Mouse (Mus musculus): ENCODE data around the gene Rasl12.

Gene Rasl12

GRCm38 (mm10) chr9:65391613-65391964 lies 6.7 kb upstream of the Rasl12 start, which contains the start of gene Kbtbd13:
Kbtbd13 (minus strand) TSS chr9:65391652.
- in situ Hi-C loops (cut with MboI; ENCODE audit: unreplicated experiment in 2 of 2) = loop anchor here (5.0 kb wide), 1 partner anchor 36 kb away; no protein-coding TSS in a partner anchor

- in situ Hi-C loops (cut with MboI; ENCODE audit: unreplicated experiment in 2 of 2) = loop anchor here (5.0 kb wide), 1 partner anchor 34 kb away; no protein-coding TSS in a partner anchor
Measured at GRCm38 (mm10) chr9:65392638-65393364, 5.5 kb upstream of the Rasl12 start.

- in situ Hi-C loops (cut with MboI; ENCODE audit: unreplicated experiment in 2 of 2) = loop anchor here (5.0 kb wide), 1 partner anchor 34 kb away; no protein-coding TSS in a partner anchor
Measured at GRCm38 (mm10) chr9:65393606-65394005, 4.7 kb upstream of the Rasl12 start.

GRCm38 (mm10) chr9:65394360-65394759 lies 3.9 kb upstream of the Rasl12 start:
- in situ Hi-C loops (cut with MboI; ENCODE audit: unreplicated experiment in 2 of 2) = loop anchor here (5.0 kb wide), 1 partner anchor 33 kb away; no protein-coding TSS in a partner anchor

- in situ Hi-C loops (cut with MboI; ENCODE audit: unreplicated experiment in 2 of 2) = no loop called here
Measured at GRCm38 (mm10) chr9:65399934-65400333, 1.6 kb downstream of the Rasl12 start.

GRCm38 (mm10) chr9:65404331-65405183 lies 6.3 kb downstream of the Rasl12 start:
- in situ Hi-C loops (cut with MboI; ENCODE audit: unreplicated experiment in 2 of 2) = no loop called here

- in situ Hi-C loops (cut with MboI; ENCODE audit: unreplicated experiment in 2 of 2) = no loop called here
Measured at GRCm38 (mm10) chr9:65405184-65405449, 6.8 kb downstream of the Rasl12 start.

GRCm38 (mm10) chr9:65407327-65407726 lies 9.0 kb downstream of the Rasl12 start:
- in situ Hi-C loops (cut with MboI; ENCODE audit: unreplicated experiment in 2 of 2) = no loop called here

- in situ Hi-C loops (cut with MboI; ENCODE audit: unreplicated experiment in 2 of 2) = no loop called here
Measured at GRCm38 (mm10) chr9:65407861-65408260, 9.6 kb downstream of the Rasl12 start.

GRCm38 (mm10) chr9:65408871-65409295 lies 10.6 kb downstream of the Rasl12 start:
- in situ Hi-C loops (cut with MboI; ENCODE audit: unreplicated experiment in 2 of 2) = no loop called here

GRCm38 (mm10) chr9:65410378-65410777 lies 12.1 kb downstream of the Rasl12 start:
- in situ Hi-C loops (cut with MboI; ENCODE audit: unreplicated experiment in 2 of 2) = no loop called here

GRCm38 (mm10) chr9:65411326-65411725 lies 13.0 kb downstream of the Rasl12 start:
- in situ Hi-C loops (cut with MboI; ENCODE audit: unreplicated experiment in 2 of 2) = no loop called here

GRCm38 (mm10) chr9:65417738-65418137 lies 19.4 kb downstream of the Rasl12 start:
- in situ Hi-C loops (cut with MboI; ENCODE audit: unreplicated experiment in 2 of 2) = no loop called here

GRCm38 (mm10) chr9:65419633-65420032 lies 21.3 kb downstream of the Rasl12 start:
- in situ Hi-C loops (cut with MboI; ENCODE audit: unreplicated experiment in 2 of 2) = loop anchor here in 1 of 2 experiments (10.0 kb wide), 2 partner anchors 195 to 295 kb away; no protein-coding TSS in a partner anchor

- in situ Hi-C loops (cut with MboI; ENCODE audit: unreplicated experiment in 2 of 2) = loop anchor here in 1 of 2 experiments (10.0 kb wide), 2 partner anchors 198 to 298 kb away; no protein-coding TSS in a partner anchor
Measured at GRCm38 (mm10) chr9:65422760-65423501, 24.6 kb downstream of the Rasl12 start, which contains the start of gene Slc51b. Slc51b (minus strand) TSS chr9:65422955.

- in situ Hi-C loops (cut with MboI; ENCODE audit: unreplicated experiment in 2 of 2) = loop anchor here in 1 of 2 experiments (10.0 kb wide), 2 partner anchors 200 to 300 kb away; no protein-coding TSS in a partner anchor
Measured at GRCm38 (mm10) chr9:65424393-65424792, 26.1 kb downstream of the Rasl12 start.

GRCm38 (mm10) chr9:65427511-65427910 lies 29.2 kb downstream of the Rasl12 start:
- in situ Hi-C loops (cut with MboI; ENCODE audit: unreplicated experiment in 2 of 2) = loop anchor here (5.0 to 10.0 kb wide), 3 partner anchors 35 to 303 kb away; partner anchors contain the start of gene Kbtbd13 (in 2 of the 2)

GRCm38 (mm10) chr9:65428003-65428402 lies 29.7 kb downstream of the Rasl12 start:
- in situ Hi-C loops (cut with MboI; ENCODE audit: unreplicated experiment in 2 of 2) = loop anchor here (5.0 to 10.0 kb wide), 3 partner anchors 36 to 303 kb away; partner anchors contain the start of gene Kbtbd13 (in 2 of the 2)

GRCm38 (mm10) chr9:65430401-65430800 lies 32.1 kb downstream of the Rasl12 start:
- in situ Hi-C loops (cut with MboI; ENCODE audit: unreplicated experiment in 2 of 2) = loop anchor here in 1 of 2 experiments (5.0 kb wide), 1 partner anchor 167 kb away; no protein-coding TSS in a partner anchor

- in situ Hi-C loops (cut with MboI; ENCODE audit: unreplicated experiment in 2 of 2) = loop anchor here in 1 of 2 experiments (5.0 kb wide), 1 partner anchor 166 kb away; no protein-coding TSS in a partner anchor
Measured at GRCm38 (mm10) chr9:65430921-65431320, 32.6 kb downstream of the Rasl12 start.

All from v-Abl transformed pro-B cells (cell line).